Mouse (Mus musculus) layer of hippocampus, adult 2 months (tissue): Measurements from ENCODE around the gene Zfp683. TPM values are rescaled to one million over a fixed set of nuclear protein-coding genes. Genes with fewer than 3 reads are reported as not detected.

Source experiments
- DNase-seq, 2 experiments: peaks; one replicate each; pipeline ENCODE4 v3.0.0; 2022; ENCODE audit warnings: low spot score in 2 of 2
- H3K27ac ChIP-seq: fragments of 200-600 bp; 2 replicates; pipeline ENCODE4 v1.8.1; 2022
- H3K4me3 ChIP-seq: fragments of 200-600 bp; 2 replicates; pipeline ENCODE4 v1.8.1; 2022; ENCODE audit warnings: mild to moderate bottlenecking
- CTCF ChIP-seq: fragments of 200-600 bp; conservative IDR thresholded peaks from 2 replicates; pipeline ENCODE4 v1.8.1; 2022; ENCODE audit warnings: antibody characterized with exemption, mild to moderate bottlenecking, moderate library complexity
- total RNA-seq, 2 experiments: library from RNA; stranded (reverse); gene quantifications; 2 replicates each; pipeline ENCODE4 v1.2.3; 2021

Zfp683 gene
- total RNA-seq, 2 experiments from 2014 or later: not detected

- peak overlapping the region; percentile 84 for H3K27ac ChIP-seq
- no peak for TF ChIP-seq CTCF
- H3K4me3 ChIP-seq: peak overlapping the region; percentile 82
- no peak for DNase-seq
Observed at GRCm38 (mm10) chr4:134102742-134103119, 49.1 kb downstream of the Zfp683 start.

- no peak overlapping the region for H3K4me3 ChIP-seq
- H3K27ac ChIP-seq: no peak overlapping the region
- DNase-seq: no peak
- no peak for TF ChIP-seq CTCF
Observed at GRCm38 (mm10) chr4:134106105-134106504, 52.5 kb downstream of the Zfp683 start.

GRCm38 (mm10) chr4:134107730-134108129, 54.1 kb downstream of the Zfp683 start:
- Histone ChIP-seq H3K4me3 (no peak overlapping the region), H3K27ac (peak overlapping the region; percentile 87)
- DNase-seq: peak in 1 of 2 experiments; percentile 61
- TF ChIP-seq CTCF: no peak

- Histone ChIP-seq H3K4me3 (no peak overlapping the region), H3K27ac (peak overlapping the region; percentile 87)
- DNase-seq: no peak
- TF ChIP-seq CTCF: no peak
Observed at GRCm38 (mm10) chr4:134108196-134108595, 54.6 kb downstream of the Zfp683 start.

Other genes starting within 250 kb of the Zfp683 start
- 10 to 100 TPM in 1 of 2 experiments, 1 to 10 TPM in 1; 8.6 to 11.9 TPM for gene Rps6ka1, start 166.0 kb upstream of the Zfp683 start, total RNA-seq
- 100 to 1,000 TPM; 123 to 125 TPM for gene Hmgn2, start 85.2 kb upstream of the Zfp683 start, total RNA-seq
- gene Dhdds, start 52.9 kb upstream of the Zfp683 start, total RNA-seq: 10 to 100 TPM; 61.7 to 62.9 TPM
- not detected for gene Lin28a, start 35.0 kb upstream of the Zfp683 start, total RNA-seq
- gene Crybg2, start 7.0 kb downstream of the Zfp683 start, total RNA-seq: 1 to 10 TPM; 2.7 to 3.0 TPM
- gene Cd52, start 41.2 kb downstream of the Zfp683 start, total RNA-seq: 1 to 10 TPM; 1.1 to 3.8 TPM
- 10 to 100 TPM; 34.0 to 42.4 TPM for gene Ubxn11, start 48.7 kb downstream of the Zfp683 start, total RNA-seq
- 100 to 1,000 TPM; 257 to 267 TPM for gene Sh3bgrl3, start 75.0 kb downstream of the Zfp683 start, total RNA-seq
- 10 to 100 TPM; 14.3 to 17.2 TPM for gene Cep85, start 133.3 kb downstream of the Zfp683 start, total RNA-seq
- not detected for gene Gm7534, start 149.2 kb downstream of the Zfp683 start, total RNA-seq
- under 1 TPM in 1 of 2 experiments, not detected in 1; 0.90 TPM for gene Catsper4, start 173.5 kb downstream of the Zfp683 start, total RNA-seq
- under 1 TPM; 0.38 to 0.66 TPM for gene Cnksr1, start 184.6 kb downstream of the Zfp683 start, total RNA-seq
- not detected for gene E130218I03Rik, start 189.8 kb downstream of the Zfp683 start, total RNA-seq
- 10 to 100 TPM in 1 of 2 experiments, 1 to 10 TPM in 1; 9.0 to 10.0 TPM for gene Zfp593, start 191.8 kb downstream of the Zfp683 start, total RNA-seq
- gene Gm30191, start 193.1 kb downstream of the Zfp683 start, total RNA-seq: not detected
- gene Grrp1, start 200.3 kb downstream of the Zfp683 start, total RNA-seq: 1 to 10 TPM; 2.7 to 4.0 TPM
- 10 to 100 TPM; 16.9 to 18.6 TPM for gene Pdik1l, start 234.1 kb downstream of the Zfp683 start, total RNA-seq